Mouse (Mus musculus) inflammation-experienced regulatory T-cells, adult 6 months (primary cell): Measurements from ENCODE around the gene Atp5f1. TPM values are rescaled to one million over a fixed set of nuclear protein-coding genes. Genes with fewer than 3 reads are reported as not detected.
"Not testable (repeated sequence)": the region's sequence is repeated elsewhere in the genome, so short reads cannot be mapped to it uniquely, and the experiment has no call there.

Source experiments
- ATAC-seq: one replicate; pipeline ENCODE4 v1.8.0; 2017
- polyA plus RNA-seq, 3 experiments: library from polyadenylated mRNA; unstranded; fragments of 100-300 nt; shearing (Covaris generic); gene quantifications; one replicate each; pipeline ENCODE4 v1.2.1; 2017

The Atp5f1 gene
- polyA plus RNA-seq, 3 experiments from 2014 or later, result 356 to 533 (median 366) TPM

DNA sequence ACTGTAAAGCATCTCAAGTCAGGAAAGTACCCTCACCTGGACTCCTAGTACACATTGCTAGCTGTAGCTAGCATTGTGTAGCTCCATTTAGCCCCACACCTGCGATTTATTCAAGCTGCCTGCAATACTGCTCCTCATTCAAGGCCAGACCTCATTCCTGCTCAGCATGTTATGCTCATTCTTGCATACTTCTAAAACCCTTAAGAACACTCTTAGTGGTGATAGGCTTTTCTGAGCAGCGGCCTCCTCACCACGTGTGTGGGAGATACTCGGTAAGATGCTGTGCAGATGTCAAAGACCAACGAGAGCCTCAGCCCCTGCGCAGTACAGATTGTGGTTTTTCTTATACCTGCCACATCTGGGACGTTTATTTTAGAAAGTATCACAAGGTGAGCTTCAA, 30.1 kb downstream of the Atp5f1 start:
- no peak for ATAC-seq

GRCm38 (mm10) chr3:105928781-105929180, 31.1 kb downstream of the Atp5f1 start:
- no peak for ATAC-seq

- no peak for ATAC-seq
Measured at GRCm38 (mm10) chr3:105928195-105928569, 31.7 kb downstream of the Atp5f1 start.

GRCm38 (mm10) chr3:105927561-105928194, 32.2 kb downstream of the Atp5f1 start:
- no peak for ATAC-seq

DNA sequence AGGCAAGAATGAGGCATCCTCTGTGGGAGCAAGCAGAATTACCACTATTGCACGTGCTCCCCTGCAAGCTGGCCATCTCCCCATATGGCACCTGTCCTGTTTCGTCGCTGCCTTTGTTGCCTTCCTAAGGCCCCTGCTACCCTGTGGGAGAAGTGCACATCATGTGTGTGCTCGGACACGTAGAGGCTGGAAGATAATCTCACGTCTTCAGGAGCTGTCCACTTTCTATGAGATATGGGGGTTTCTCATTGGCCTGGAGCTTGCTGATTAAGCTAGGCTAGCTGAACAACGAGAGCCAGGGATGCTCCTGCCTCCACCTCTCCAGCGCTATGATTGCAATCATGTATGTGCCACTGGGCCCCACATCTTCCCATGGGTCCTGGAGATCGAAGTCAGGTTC, 35.3 kb downstream of the Atp5f1 start:
- no peak for ATAC-seq

DNA sequence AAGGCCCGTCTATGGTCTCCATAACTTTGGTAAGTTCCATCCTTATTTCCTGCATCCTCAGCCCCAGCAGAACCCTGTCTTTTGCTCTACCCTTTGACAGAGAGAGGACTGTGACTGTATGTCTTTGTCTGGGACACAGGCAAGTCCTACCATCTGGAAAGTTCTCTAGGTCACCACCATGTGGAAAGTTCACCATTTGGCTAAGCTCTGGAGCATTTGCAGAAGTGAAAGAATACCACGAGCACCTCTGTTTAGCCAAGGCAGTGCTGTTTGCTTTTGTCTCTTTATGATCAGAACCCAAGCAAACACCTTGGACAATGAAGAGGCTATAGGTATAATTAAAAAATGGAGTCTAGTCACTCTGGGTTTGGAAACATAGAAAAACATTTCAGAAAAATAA, 37.9 kb downstream of the Atp5f1 start:
- no peak for ATAC-seq

GRCm38 (mm10) chr3:105920743-105921142, 39.2 kb downstream of the Atp5f1 start:
- not testable (repeated sequence) for ATAC-seq

- ATAC-seq, result no peak
Measured at GRCm38 (mm10) chr3:105918355-105918745, 41.5 kb downstream of the Atp5f1 start.

DNA sequence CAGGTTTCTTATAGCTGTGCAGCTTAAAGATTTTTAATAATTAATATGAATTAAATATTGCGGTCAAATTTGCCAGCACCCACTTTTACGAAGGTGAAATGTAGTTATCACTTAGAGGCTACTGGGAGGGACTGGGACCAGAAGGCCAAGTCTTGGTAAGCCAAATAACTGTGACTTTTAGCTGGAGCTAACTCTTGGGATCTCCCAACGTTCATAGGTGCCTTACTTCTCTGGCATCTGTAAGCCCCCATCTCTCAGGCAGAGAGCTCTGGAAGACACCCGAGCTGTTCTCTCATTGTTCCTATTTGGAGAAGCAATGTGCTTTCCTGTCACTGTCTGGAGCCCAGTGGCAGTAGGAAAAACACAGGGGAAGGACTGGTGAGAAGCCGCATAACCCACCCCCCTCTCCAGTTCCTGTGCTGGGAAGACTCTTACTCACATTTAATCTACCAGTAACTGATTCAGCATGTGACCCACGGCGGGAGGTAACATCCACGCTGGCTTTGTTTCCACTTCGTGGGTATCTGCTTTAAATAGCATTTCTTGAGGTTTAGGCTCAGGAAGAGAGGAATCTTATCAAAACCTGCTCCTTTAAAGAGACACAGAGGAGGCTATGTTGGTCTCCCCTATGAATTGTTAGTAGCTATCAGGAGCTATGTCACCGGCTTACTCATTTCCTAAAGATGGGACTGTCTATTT, 42.1 kb downstream of the Atp5f1 start:
- ATAC-seq, result no peak

DNA sequence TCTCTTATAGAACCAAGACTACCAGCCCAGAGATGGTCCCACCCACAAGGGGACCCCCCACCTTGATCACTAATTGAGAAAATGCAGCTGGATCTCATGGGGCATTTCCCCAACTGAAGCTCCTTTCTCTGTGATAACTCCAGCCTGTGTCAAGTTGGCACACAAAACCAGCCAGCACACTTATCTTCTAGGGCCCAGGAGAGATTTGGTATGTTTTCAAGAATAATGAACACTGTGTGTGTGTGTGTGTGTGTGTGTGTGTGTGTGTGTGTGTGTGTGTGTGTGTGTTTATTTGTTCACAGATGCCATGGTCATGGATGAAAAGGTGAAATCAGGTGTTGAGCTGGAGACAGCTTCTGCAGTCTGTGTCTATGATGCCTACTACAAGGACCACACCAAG, 43.4 kb downstream of the Atp5f1 start:
- not testable (repeated sequence) for ATAC-seq

DNA sequence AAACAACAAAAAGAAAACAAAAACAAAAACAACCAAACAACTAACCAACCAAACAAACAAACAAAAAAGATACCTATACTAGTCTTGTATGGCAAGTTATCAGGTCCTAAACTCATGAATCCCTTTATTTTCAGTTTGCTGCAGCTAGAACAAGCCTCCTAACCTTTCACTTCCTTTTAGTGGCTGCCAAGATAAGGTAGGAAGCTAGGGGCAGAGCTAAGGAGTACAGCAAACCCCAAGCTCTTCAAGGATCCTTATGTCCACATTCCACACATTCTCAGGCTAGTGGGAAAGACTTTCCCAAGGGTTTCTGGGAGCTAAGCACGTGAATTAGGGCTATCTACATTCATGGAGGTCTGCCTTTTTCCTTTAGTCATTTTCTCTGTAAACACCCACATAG, 44.6 kb downstream of the Atp5f1 start:
- ATAC-seq, result no peak

DNA sequence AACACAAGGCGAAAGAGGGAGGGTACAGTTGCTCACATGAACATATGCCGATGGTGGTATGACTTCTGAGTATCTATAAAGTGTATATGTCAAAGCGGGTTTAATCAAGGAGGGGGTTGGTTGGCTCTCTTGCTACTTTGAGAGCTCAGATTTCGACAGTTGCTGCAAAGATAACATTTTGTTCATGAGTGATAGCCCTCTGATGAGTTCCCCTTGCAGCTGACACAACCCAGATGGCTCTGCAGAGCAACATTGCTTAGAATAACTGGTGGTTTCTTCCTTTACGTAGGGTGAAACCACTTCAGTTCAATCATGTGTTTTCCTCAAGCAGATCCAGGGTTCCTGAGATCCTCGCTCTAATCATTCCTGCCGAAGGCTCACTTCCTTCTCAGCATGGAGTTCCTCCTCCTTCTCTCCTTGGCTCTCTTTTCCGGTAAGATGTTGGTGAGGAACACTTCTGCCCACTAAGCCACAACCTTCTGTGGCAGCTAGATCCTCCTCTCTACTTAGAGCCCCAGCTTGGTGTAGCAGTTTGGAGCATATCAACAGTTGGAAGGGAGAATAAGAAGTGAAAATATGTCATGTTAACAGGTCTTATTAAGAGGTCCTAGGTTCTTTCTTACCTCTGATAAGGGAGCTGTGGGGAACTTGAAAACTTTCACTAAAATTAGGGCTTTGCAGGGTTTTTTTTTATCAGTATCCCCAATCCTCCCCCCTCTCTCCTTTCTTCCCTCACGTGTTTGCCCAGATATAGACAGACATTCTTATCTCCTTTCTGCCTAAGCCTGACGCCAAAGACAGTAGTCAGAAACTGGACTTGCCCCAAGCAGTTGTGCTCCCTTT, 45.8 kb downstream of the Atp5f1 start:
- no peak for ATAC-seq

DNA sequence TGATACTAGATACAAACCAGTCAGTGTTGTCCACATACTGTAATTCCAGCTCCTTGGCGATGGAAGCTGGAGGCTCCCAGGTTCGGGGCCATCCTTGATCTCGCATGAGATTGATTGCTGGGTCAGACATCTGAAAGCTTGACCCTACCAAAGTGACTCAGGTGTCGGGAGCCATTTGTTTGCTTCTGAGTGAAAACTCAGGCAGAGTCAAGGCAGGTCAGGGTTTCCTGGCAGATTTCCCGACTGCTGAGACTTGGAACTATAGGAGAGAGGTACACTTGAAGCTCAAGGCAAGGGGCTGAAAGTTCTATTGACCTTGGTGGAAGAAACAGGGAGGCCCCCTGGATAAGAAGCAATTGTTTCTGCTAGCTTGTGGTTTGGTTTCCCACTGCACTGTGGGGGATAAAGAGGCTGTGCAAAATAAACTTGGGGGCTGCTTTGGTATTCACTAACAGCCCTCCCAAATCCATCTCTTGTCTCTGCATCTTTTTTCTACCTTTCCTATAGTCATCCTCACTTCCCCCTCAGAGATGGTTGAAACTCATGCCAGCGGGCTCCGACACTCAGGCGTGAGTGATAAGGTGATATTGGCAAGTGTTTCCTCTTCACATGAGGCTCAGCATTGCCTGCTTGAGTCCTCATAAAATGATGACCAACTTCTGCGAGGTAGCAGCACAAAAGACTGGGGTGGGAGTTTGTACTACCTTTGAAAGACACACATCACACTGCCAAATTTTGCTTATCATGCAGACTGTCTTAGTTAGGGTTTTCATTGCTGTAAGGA, 47.6 kb downstream of the Atp5f1 start:
- no peak for ATAC-seq

- peak; percentile 95 for ATAC-seq
Measured at GRCm38 (mm10) chr3:105910519-105911190, 49.2 kb downstream of the Atp5f1 start.

DNA sequence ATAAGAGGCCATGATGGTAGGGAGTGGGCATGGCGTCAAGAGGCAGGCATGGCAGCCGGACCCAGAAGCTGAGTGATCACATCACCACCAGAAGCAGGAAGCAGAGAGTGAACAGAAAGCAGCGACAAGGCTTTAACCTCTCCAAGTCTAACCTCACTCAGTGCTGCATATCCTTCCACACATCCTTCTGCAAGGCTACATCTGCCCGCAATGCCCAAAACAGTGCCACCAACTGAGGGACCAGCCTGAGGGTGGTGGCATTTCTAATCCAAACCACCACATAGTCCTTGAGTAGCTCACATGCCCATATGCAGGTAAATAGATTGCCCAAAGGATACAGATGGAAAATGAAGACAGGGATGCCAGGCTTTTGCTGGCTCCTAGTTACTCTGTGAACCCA, 50.9 kb downstream of the Atp5f1 start:
- no peak for ATAC-seq

- no peak for ATAC-seq
Measured at GRCm38 (mm10) chr3:105907956-105908655, 51.8 kb downstream of the Atp5f1 start.

DNA sequence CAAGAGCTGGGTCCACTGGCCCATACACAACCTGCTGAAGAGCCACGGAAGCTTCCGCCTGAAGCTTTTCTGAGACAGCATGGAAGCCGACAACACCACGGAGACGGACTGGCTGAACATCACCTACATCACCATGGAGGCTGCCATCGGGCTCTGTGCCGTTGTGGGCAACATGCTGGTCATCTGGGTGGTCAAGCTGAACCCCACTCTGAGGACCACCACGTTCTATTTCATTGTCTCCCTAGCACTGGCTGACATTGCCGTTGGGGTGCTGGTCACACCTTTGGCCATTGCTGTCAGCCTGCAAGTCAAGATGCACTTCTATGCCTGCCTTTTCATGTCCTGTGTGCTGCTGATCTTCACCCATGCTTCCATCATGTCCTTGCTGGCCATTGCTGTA, 55.2 kb downstream of the Atp5f1 start:
- ATAC-seq, result no peak

DNA sequence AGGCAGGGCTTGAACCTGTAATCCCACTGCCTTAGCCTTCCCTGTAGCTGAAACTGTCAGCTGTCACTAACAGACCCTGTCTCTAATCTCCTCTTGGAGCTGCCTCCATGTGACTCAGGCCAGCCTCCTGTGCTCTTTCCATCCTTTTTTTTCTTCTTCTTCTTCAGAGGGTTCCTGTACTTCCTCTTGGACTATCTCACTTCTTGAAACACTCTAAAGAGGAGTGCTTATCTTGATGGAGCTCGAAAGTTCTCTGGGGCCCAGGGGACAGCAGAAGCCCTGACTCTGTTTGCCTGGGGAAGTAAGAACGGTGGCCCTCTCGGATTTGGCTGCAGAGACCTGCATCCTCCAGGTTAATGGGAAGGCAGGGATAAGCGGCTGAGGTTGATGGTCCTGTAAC, 55.7 kb downstream of the Atp5f1 start:
- ATAC-seq, result no peak

- no peak for ATAC-seq
Measured at GRCm38 (mm10) chr3:105901468-105901867, 58.4 kb downstream of the Atp5f1 start.

DNA sequence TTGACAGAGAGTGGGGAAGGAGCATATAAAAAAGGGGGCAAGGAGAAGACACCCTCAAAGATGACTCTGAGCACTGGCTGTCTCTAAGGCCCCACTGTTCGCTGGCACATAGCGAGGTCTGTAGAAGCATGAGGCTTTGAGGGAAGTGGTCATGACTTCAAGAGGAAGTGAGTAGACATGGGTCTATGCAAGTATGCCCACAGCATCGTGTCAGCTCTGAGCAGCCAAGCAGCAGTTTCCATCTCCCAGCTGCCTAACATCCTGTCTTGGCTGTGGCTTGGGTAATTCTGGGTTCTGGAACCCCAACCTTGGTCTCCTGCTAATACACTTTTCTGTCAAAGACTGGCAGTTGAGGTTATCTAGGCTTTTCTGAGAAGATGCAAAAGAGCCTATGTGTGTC, 59.2 kb downstream of the Atp5f1 start:
- ATAC-seq, result peak; percentile 76

GRCm38 (mm10) chr3:105900266-105900665, 59.6 kb downstream of the Atp5f1 start:
- no peak for ATAC-seq
